Mouse (Mus musculus): ENCODE results near the gene Gm2001. TPM values are rescaled to one million over a fixed set of nuclear protein-coding genes. Genes with fewer than 3 reads are reported as not detected.

Gene Gm2001
- polyA plus RNA-seq (2012; fragmentation: generic; extraction: Trizol), result not detected

GRCm38 (mm10) chr12:87842239-87842638, at the start of gene Gm2001:
TSS of gene Gm2001 (minus strand) at chr12:87842339.

DNA sequence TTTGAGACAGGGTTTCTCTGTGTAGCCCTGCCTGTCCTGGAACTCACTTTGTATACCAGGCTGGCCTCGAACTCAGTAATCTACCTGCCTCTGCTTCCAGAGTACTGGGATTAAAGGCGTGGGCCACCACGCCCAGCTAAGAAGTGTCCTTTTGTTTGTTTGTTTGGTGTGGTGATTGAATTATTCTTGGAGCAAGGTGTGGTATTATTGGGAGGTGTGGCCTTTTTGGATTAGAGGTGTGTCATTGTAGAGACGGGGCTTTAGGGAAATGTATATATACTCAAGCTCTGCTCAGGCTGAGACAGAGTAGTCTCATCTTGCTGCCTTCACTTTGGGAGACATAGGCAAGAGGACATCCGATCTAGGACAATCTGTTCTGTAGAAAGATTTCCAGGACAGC, 31.6 kb upstream of the Gm2001 start, which contains the start of gene Gm2016:
Gene Gm2016, plus strand, starts transcription at position 301 of the 400 bp plus-strand sequence.

GRCm38 (mm10) chr12:87816277-87816676, 25.9 kb downstream of the Gm2001 start, which contains the start of gene BB287469:
TSS of gene BB287469 (plus strand) at chr12:87816577.

GRCm38 (mm10) chr12:87795212-87795611, 46.9 kb downstream of the Gm2001 start, which contains the start of gene Gm21936:
TSS of gene Gm21936 (plus strand) at chr12:87795512.

Other genes starting within 250 kb of the Gm2001 start
- gene Oog1, start 239.7 kb downstream of the Gm2001 start, polyA plus RNA-seq (2012; fragmentation: generic; extraction: Trizol), result under 1 TPM in 1 of 2 experiments, not detected in 1; 0.02 TPM
- gene Gm4027, start 223.5 kb downstream of the Gm2001 start, polyA plus RNA-seq (2012; fragmentation: generic; extraction: Trizol), result not detected
- not detected for gene Gm16381, start 197.7 kb downstream of the Gm2001 start, polyA plus RNA-seq (2012; fragmentation: generic; extraction: Trizol)
- gene Gm21319, start 66.6 kb downstream of the Gm2001 start, polyA plus RNA-seq (2012; fragmentation: generic; extraction: Trizol), result not detected
- gene Gm21936, start 46.8 kb downstream of the Gm2001 start, polyA plus RNA-seq (2012; fragmentation: generic; extraction: Trizol), result not detected
- not detected for gene BB287469, start 25.8 kb downstream of the Gm2001 start, polyA plus RNA-seq (2012; fragmentation: generic; extraction: Trizol)
- gene Gm2016, start 31.7 kb upstream of the Gm2001 start, polyA plus RNA-seq (2012; fragmentation: generic; extraction: Trizol), result not detected
- not detected for gene Gm2022, start 53.0 kb upstream of the Gm2001 start, polyA plus RNA-seq (2012; fragmentation: generic; extraction: Trizol)
- gene Gm2035, start 77.5 kb upstream of the Gm2001 start, polyA plus RNA-seq (2012; fragmentation: generic; extraction: Trizol), result not detected
- gene Gm2042, start 111.7 kb upstream of the Gm2001 start, polyA plus RNA-seq (2012; fragmentation: generic; extraction: Trizol), result under 1 TPM in 1 of 2 experiments, not detected in 1; 0.04 TPM
- not detected for gene Gm2075, start 169.5 kb upstream of the Gm2001 start, polyA plus RNA-seq (2012; fragmentation: generic; extraction: Trizol)
- gene Gm6803, start 176.4 kb upstream of the Gm2001 start, polyA plus RNA-seq (2012; fragmentation: generic; extraction: Trizol), result not detected
- not detected for gene Gm2056, start 184.7 kb upstream of the Gm2001 start, polyA plus RNA-seq (2012; fragmentation: generic; extraction: Trizol)
- not detected for gene Gm16368, start 241.4 kb upstream of the Gm2001 start, polyA plus RNA-seq (2012; fragmentation: generic; extraction: Trizol)